Mouse (Mus musculus) hindbrain, postnatal 0 days (tissue): ENCODE measurements around the gene Ppp1r1b. TPM values are rescaled to one million over a fixed set of nuclear protein-coding genes. Genes with fewer than 3 reads are reported as not detected.

Source experiments
- ATAC-seq: fragments of 200-750 bp; cut with Nextera tagmentation; 2 replicates; pipeline ENCODE4 v1.8.0; 2017; ENCODE audit warnings: mild to moderate bottlenecking, moderate TSS enrichment, moderate library complexity
- DNase-seq: peaks from one replicate; pipeline ENCODE4 v3.0.0-alpha.2; 2015; ENCODE audit warnings: low spot score
- H3K27ac ChIP-seq: fragments of 300-500 bp; sonication (generic); 2 replicates; pipeline ENCODE4 v1.5.1; 2014; ENCODE audit warnings: mild to moderate bottlenecking
- H3K27me3 ChIP-seq: fragments of 300-500 bp; sonication (generic); 2 replicates; pipeline ENCODE4 v1.6.1; 2014; ENCODE audit warnings: low read length, mixed read lengths; ENCODE audit not compliant: insufficient read depth
- H3K36me3 ChIP-seq: fragments of 300-500 bp; sonication (generic); 2 replicates; pipeline ENCODE4 v1.6.1; 2014; ENCODE audit warnings: low read length, mixed read lengths; ENCODE audit not compliant: insufficient read depth
- H3K4me1 ChIP-seq: fragments of 300-500 bp; sonication (generic); 2 replicates; pipeline ENCODE4 v1.6.1; 2014; ENCODE audit warnings: antibody characterized with exemption, low read length, mixed read lengths; ENCODE audit not compliant: insufficient read depth
- H3K4me2 ChIP-seq: fragments of 300-500 bp; sonication (generic); 2 replicates; pipeline ENCODE4 v1.6.1; 2014; ENCODE audit warnings: low read depth, mild to moderate bottlenecking, low read length, moderate library complexity, mixed read lengths
- H3K4me3 ChIP-seq: fragments of 300-500 bp; sonication (generic); 2 replicates; pipeline ENCODE4 v1.5.1; 2014; ENCODE audit warnings: low read length
- H3K9ac ChIP-seq: fragments of 300-500 bp; sonication (generic); replicated peaks from 2 replicates; pipeline ENCODE4 v1.6.1; 2014; ENCODE audit warnings: mild to moderate bottlenecking, low read length, moderate library complexity, mixed read lengths
- H3K9me3 ChIP-seq: fragments of 300-500 bp; sonication (generic); 2 replicates; pipeline ENCODE4 v1.6.1; 2016; ENCODE audit warnings: low read length, mixed read lengths
- CTCF ChIP-seq: IDR thresholded peaks from 2 replicates; pipeline ENCODE4 v1.5.1; 2016; ENCODE audit warnings: antibody characterized with exemption, control low read depth, low read depth
- WGBS: fragments of 180-500 bp; shearing (Covaris S2); extraction: QIAGEN DNeasy Blood & Tissue Kit; methylation state at CpG from one replicate; pipeline ENCODE4 v1.1.7; 2014; 5-methylcytosine and 5-hydroxymethylcytosine counted together
- polyA plus RNA-seq: library from polyadenylated mRNA; unstranded; fragments of >200 nt; fragmentation: Nextera tagmentation; extraction: Ambion mirVana; gene quantifications from 2 replicates; pipeline ENCODE4 v1.2.1, GENCODE M21; 2015
- total RNA-seq: library from RNA; depleted of rRNA; stranded (reverse); fragments of >200 nt; gene quantifications from 2 replicates; pipeline ENCODE4 v1.2.3, GENCODE M21; 2014

Ppp1r1b gene
- total and polyA plus RNA-seq, 2 experiments from 2014 or later = 3.5 to 18.0 TPM

- Histone ChIP-seq H3K9ac (no peak overlapping the region), H3K4me2 (no peak overlapping the region), H3K9me3 (no peaks in the 10 kb centered on the region), H3K27me3 (peaks cover 39% of the 10 kb centered on the region), H3K36me3 (no peaks in the 10 kb centered on the region), H3K4me1 (peaks cover 12% of the 10 kb centered on the region), H3K4me3 (no peak overlapping the region), H3K27ac (no peak overlapping the region)
- no peak for DNase-seq
- TF ChIP-seq CTCF = no peak; the same call in 1 of the 2 replicates
- 87% methylated on average over 3 of the region's 3 CpGs for WGBS
- ATAC-seq = no peak
Observed at GRCm38 (mm10) chr11:98332186-98332585, 16.0 kb upstream of the Ppp1r1b start.

- Histone ChIP-seq H3K9me3 (no peaks in the 10 kb centered on the region), H3K27ac (peak overlapping the region; percentile 79), H3K27me3 (peaks cover 33% of the 10 kb centered on the region), H3K4me1 (peaks cover 12% of the 10 kb centered on the region), H3K36me3 (no peaks in the 10 kb centered on the region), H3K9ac (no peak overlapping the region), H3K4me3 (no peak overlapping the region), H3K4me2 (no peak overlapping the region)
- 67% methylated on average over 4 of the region's 4 CpGs for WGBS
- no peak for TF ChIP-seq CTCF
- ATAC-seq (no peak), DNase-seq (no peak)
Observed at GRCm38 (mm10) chr11:98332841-98333240, 15.4 kb upstream of the Ppp1r1b start.

GRCm38 (mm10) chr11:98333263-98333696 is 14.9 kb upstream of the Ppp1r1b start:
- peak overlapping the region; percentile 79 for H3K27ac ChIP-seq
- no peak for DNase-seq

GRCm38 (mm10) chr11:98333981-98334741 is 14.0 kb upstream of the Ppp1r1b start:
- peaks cover 12% of the 10 kb centered on the region for H3K4me1 ChIP-seq
- peak overlapping the region; percentile 58 for H3K4me2 ChIP-seq
- peaks cover 32% of the 10 kb centered on the region for H3K27me3 ChIP-seq
- WGBS = 1% methylated on average over 25 of the region's 41 CpGs
- no peaks in the 10 kb centered on the region for H3K9me3 ChIP-seq
- TF ChIP-seq CTCF = no peak
- H3K36me3 ChIP-seq = no peaks in the 10 kb centered on the region
- ATAC-seq (peak; percentile 57), DNase-seq (peak; percentile 67)
- H3K4me3 ChIP-seq = peak overlapping the region; percentile 30
- peak overlapping the region; percentile 79 for H3K27ac ChIP-seq
- peak overlapping the region; percentile 51 for H3K9ac ChIP-seq

More at GRCm38 (mm10) chr11:98333263-98333696, 14.9 kb upstream of the Ppp1r1b start:
- 58% methylated on average over 10 of the region's 10 CpGs for WGBS
- H3K4me1 ChIP-seq = peaks cover 12% of the 10 kb centered on the region
- no peaks in the 10 kb centered on the region for H3K36me3 ChIP-seq
- no peak overlapping the region for H3K4me2 ChIP-seq
- peaks cover 32% of the 10 kb centered on the region for H3K27me3 ChIP-seq
- no peaks in the 10 kb centered on the region for H3K9me3 ChIP-seq
- no peak overlapping the region for H3K9ac ChIP-seq
- no peak for TF ChIP-seq CTCF
- no peak for ATAC-seq
- H3K4me3 ChIP-seq = no peak overlapping the region

GRCm38 (mm10) chr11:98335250-98335649 is 13.0 kb upstream of the Ppp1r1b start:
- WGBS = 10% methylated on average over 9 of the region's 9 CpGs
- no peak for TF ChIP-seq CTCF
- no peak overlapping the region for H3K9ac ChIP-seq
- H3K4me2 ChIP-seq = no peak overlapping the region
- ATAC-seq (no peak), DNase-seq (no peak)
- H3K36me3 ChIP-seq = no peaks in the 10 kb centered on the region
- H3K27me3 ChIP-seq = peaks cover 32% of the 10 kb centered on the region
- no peak overlapping the region for H3K4me3 ChIP-seq
- no peak overlapping the region for H3K27ac ChIP-seq
- no peaks in the 10 kb centered on the region for H3K9me3 ChIP-seq
- peaks cover 17% of the 10 kb centered on the region for H3K4me1 ChIP-seq

GRCm38 (mm10) chr11:98336245-98337107 is 11.7 kb upstream of the Ppp1r1b start:
- H3K9me3 ChIP-seq = no peaks in the 10 kb centered on the region
- no peak overlapping the region for H3K4me2 ChIP-seq
- peaks cover 31% of the 10 kb centered on the region for H3K27me3 ChIP-seq
- H3K27ac ChIP-seq = no peak overlapping the region
- H3K4me1 ChIP-seq = peaks cover 17% of the 10 kb centered on the region
- ATAC-seq (no peak), DNase-seq (no peak)
- peak; percentile 63 for TF ChIP-seq CTCF
- H3K4me3 ChIP-seq = no peak overlapping the region
- 19% methylated on average over 13 of the region's 13 CpGs for WGBS
- H3K36me3 ChIP-seq = no peaks in the 10 kb centered on the region
- H3K9ac ChIP-seq = no peak overlapping the region
